Mouse (Mus musculus) CD4-positive, CD25-positive, alpha-beta regulatory T cell, adult 4 months (primary cell): Measurements from ENCODE around the gene Ell. TPM values are rescaled to one million over a fixed set of nuclear protein-coding genes. Genes with fewer than 3 reads are reported as not detected.
A peak's percentile ranks its signal among the peaks of the same experiment; 100 is the strongest.
"Not testable (repeated sequence)": the region's sequence is repeated elsewhere in the genome, so short reads cannot be mapped to it uniquely, and the experiment has no call there.

Experiments used
- ATAC-seq: one replicate; pipeline ENCODE4 v1.8.0; 2017
- polyA plus RNA-seq, 2 experiments: library from polyadenylated mRNA; unstranded; fragments of 100-300 nt; shearing (Covaris generic); gene quantifications; one replicate each; pipeline ENCODE4 v1.2.1; 2017

Ell gene
- polyA plus RNA-seq, 2 experiments from 2014 or later: 41.4 to 50.4 TPM

DNA sequence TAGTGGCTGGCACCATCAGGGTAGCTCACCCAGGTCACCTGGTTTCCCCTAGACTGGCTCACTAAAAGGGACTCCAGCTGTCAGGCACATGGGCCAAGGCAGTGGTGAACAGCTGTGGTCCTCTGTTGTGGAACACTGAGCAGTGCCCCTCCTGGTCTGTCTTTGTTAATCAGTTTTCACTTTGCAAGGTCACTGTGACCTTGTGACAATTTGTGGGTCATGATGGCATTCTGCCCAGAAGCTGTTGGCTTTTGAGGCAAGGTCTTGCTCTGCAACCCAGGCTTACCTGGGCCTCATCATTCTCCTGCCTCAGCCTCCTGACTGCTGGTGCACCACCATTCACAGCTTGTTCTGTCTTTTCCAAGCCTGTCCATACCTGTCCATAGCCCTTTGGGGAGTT lies 31.1 kb downstream of the Ell start:
- ATAC-seq: no peak

DNA sequence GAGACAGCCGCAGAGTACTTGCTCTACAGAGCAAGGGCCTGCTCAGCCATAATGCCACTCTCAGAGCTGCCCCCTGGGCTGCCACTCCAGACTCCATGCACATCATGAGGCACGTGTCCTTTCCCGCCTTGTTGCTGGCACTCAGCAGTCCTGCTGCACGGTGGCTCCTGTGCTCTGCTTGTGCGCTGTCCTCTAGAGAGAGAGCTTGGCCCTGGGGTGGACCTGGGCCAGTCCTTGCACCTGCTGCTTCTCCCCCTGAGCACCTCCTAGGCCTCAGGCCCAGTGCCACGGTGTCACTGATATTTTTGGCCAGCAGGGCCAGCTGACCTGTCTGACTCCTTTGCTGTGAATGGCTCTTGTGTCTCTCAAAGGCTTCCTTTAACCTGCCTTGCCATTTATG lies 31.7 kb downstream of the Ell start:
- ATAC-seq: no peak

DNA sequence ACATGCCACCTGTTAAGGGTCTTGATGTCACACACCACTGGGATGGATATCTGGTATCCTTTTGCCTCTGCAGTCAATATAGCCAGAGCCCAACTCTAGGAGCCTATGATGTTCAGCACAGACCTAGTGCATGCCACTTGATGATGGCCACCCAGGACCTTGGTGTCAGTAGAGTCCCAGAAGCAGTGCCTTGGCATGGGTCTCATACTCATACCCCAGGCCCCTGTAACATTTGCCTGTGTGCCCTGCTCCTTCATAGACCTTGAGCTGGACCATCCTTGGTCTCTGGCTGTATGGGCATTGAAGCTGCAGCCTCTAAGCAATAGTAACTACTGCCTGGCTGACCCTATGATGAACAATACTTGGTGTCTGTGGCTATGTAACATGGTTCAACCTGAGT lies 35.0 kb downstream of the Ell start:
- no peak for ATAC-seq

DNA sequence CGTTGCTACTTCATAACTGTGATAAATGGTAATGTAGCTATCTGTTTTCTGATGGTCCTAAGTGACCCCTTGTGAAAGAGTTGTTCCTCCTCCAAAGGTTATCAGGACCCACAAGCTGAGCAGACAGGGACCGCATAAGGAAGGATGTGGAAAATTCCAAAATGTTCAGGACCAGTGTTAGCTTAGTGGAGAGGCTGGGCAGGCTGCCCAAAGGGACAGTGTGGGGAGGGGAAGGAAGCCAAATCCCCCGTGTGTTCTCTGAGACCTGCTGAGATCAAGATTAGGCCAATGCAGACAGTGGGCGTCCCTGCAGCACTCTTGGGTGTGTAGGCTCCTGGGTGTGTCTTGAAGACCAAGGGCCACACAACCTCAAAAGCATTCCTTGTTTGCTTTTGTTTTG lies 35.7 kb downstream of the Ell start:
- ATAC-seq: no peak

DNA sequence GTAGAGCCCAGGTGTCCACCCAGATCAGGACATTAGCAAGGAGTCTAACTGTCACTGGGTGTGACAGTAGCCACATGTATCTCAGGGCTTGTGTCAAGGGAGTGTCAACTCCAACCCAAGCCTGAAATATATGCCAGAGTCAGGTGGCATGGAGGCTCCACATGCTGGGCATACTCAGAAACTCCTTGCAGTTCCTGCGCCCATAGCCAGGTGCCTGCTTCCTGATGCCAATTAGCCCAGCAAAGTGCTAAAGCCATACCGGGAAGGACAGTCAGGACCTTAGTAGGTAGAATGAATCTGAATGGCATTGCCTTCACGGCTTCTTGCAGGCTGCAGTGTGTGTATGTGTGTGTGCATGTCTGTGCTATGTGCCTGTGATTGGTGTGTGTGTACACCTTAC lies 38.0 kb downstream of the Ell start:
- ATAC-seq: no peak

DNA sequence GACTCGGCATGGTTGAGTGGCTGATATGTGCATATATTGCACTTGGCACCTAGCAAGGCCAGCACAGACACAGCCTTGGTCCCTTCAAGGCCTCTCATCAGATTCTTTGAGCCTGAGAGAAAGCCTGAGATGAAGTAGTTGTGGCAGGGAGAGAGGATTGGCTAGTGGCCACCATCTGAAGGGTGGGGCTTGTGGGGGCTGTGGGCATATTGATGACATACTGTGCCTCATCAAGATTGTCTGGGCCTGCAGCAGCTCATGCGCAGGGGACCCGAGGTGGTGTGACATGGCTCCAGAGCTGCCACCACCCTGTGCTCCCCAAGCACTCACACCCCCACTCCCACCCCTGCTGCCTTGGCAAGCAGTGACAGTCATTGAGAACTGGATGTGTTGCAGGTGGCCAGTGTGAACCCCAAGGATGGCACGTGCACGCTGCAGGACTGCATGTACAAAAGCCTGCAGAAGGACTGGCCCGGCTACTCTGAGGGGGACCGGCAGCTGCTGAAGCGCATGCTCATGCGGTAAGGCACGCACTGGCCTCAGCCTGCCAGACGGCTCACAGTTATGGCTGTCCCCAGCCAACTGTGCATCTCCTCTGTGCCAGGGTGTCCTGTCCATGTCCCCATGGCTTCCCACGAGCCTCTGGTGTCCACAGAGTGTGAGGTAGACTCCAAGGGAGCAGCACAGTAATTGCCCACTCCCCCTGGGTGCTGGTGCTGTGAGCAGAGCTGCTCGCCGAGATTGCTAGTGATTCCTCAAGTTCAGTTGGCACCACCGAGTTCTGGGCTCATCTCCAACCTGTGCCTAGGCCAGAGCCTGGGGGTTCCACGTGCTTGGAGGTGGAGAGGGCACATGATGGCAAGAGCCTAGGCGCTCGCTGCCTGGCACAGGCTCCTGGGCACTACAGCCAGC lies 44.5 kb downstream of the Ell start:
- ATAC-seq: no peak

DNA sequence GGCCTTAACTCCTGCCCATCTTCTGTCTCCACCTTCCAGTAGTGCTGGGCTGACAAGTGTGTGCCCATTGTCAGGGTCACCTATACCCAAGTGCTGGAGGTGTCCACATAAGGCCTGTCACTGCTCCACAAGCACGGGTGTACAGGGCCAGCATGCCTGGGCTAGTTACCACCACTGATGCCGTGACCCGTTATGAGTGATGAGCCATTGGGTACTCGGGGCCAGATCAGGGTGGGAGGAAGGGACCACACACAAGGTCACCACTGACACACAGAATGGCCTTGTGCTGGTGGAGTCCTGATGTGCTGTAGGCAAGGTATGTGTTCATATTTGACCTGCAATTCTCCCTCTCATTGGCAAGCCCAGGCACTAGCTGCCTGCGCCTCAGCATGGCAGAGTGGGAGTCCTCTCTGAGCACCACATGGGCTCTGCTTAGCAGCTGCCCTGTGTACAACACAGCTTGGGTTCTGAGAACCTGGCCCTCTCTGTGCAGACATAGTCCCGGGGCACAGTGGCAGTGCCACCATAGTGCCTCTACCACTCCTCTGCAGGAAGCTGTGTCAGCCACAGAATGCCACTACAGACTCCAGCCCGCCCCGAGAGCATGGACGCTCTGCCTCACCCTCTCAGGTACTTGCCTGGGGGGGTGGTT lies 45.5 kb downstream of the Ell start:
- no peak for ATAC-seq

DNA sequence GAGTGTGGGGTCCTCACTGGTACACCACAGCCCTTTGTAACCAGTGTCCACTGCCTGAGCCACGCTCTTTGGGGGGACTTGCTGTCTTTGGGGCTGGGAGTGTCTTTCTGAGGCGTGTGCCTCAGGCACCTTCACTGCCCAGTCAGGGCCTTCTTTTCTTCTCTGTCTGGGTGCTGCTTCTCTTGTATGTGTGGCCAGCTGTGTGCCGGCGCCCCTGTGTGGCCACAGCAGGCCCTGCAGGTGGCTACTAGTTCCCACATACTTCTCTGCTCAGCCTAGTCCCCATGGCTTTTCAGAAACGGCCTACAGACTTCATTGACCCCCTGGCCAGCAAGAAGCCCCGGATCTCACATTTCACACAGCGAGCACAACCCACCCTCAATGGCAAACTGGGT lies 46.0 kb downstream of the Ell start:
- ATAC-seq: no peak

DNA sequence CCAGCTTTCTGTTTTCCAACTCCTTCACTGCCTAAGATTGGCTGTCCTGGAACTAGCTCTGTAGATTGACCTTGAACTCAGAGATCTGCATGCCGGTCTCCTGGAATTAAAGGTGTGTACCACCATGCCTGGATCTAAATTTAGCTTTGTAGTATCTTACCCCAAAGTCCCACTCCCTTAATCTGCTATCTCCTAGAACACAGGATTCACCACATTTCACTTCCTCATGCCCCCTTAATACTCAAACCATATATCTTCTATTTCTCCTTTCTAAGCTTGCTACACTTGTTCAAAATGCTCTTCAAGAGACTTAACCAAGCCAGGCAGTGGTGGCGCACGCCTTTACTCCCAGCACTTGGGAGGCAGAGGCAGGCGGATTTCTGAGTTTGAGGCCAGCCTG lies 48.7 kb downstream of the Ell start:
- not testable (repeated sequence) for ATAC-seq

DNA sequence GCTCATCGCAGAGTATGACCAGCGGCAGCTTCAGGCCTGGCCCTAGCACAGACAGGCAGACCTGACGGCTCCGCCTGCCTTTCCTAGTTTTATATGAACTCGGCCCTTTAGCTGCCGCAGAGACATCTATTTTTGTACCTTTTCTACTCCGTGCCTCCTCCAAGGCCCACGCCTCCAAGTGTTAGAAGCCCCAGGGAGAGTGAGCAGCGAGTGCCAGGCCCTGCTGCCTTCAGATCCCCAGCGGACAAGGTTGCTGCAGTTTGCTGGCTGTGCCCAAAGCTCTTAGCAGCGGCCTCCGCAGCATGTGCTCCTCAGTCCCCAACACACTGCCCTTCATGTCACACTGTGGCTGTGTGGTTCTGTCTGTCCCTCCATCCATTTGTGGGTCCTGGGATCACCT lies 52.3 kb downstream of the Ell start:
- ATAC-seq: no peak

DNA sequence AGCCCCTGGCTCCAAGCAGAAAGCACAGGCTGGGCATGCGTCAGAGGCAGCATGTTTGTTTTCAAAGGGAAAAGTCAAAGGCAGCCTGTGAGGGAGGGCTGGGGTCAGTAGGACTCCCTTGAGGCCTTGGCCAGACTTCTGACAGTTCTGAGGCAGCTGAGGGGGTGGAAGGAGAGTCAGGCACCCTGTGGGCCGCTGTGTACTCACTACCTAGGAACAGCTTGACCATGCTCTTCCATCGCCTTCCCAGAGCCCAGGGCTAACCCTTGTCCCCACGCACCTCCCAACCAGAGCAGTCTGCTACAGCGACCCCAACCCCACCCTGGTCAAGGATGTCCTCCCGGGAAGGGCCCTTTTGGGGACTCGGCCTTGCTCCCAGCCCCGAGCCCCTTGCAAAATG lies 53.9 kb downstream of the Ell start:
- ATAC-seq: no peak

DNA sequence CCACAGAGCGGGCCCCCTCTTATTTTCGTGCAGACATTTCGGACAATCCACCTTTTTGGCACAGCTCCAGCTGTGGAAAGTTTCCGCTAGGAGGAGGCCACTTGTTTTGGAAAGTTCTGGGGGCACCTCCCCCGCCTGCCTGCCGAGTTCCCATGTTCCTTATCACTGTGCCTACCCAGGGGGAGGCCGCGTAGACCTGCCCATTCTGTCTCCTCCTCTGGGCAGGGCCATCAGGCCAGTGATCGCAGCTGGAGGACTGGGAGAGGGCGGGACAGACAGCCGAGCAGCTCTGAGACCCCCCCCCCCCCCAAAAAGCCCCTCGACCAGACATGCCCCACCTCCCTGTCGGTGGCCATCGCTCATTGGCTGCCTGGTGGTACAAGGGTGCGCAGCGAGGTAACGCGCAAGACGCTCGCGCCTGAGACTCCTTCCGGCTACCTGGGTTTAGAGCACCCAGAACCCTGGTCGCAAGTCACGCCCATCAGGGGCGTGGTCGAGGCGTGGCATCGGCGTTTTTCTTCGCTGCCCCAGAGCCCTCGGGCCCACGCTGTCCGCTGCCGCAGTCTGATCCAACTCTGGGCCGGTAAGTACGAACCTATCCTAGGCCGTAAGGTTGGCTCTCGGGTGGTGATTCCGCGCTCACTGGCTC lies 54.8 kb downstream of the Ell start, which contains the start of gene Isyna1:
Isyna1 (plus strand) TSS at position 413 of the 649 bp plus-strand sequence.
- ATAC-seq: peak; percentile 97

DNA sequence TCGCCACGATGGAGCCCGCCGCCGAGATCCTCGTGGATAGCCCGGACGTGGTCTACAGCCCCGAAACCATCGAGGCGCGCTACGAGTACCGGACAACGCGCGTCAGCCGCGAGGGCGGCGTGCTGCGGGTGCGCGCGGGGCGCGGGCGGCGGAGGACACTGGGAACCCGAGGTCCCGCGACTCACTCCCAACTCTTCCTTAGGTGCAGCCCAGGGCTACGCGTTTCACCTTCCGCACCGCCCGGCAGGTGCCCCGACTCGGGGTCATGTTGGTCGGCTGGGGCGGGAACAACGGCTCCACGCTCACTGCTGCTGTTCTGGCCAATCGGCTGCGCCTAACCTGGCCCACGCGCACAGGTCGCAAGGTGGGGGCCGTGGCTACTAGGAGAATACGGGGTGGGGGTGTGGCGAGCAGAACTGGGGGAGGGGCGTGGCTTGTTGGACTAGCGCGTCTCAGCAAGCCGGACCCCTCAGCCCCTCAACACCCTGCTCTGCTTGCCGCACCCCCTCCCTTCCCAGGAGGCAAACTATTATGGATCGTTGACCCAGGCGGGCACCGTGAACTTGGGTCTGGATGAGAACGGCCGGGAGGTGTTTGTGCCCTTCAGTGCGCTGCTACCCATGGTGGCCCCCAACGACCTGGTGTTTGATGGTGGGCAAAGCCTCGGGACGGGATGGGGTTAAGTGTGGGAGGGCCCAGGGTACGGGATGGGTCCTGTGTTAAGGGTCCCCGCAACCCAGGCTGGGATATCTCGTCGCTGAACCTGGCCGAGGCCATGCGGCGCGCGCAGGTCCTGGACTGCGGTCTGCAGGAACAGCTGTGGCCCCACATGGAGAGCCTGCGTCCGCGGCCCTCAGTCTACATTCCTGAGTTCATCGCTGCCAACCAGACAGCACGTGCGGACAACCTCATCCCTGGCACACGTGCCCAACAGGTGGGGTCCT lies 55.6 kb downstream of the Ell start:
- ATAC-seq: peak; percentile 45

DNA sequence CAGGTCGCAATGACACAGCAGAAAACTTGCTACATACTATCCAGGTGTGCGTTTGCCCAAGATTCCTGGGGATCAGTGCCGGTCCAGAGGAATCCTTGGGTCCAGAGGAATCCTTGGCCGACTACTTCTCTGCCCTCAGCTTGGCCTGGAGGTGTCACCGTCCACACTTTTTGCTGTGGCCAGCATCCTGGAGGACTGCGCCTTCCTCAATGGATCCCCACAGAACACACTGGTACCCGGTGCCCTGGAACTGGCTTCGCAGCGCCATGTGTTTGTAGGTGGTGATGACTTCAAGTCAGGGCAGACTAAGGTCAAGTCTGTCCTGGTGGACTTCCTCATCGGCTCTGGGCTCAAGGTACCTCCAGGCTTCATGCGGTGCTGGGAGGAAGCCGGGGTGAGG lies 56.6 kb downstream of the Ell start:
- no peak for ATAC-seq

DNA sequence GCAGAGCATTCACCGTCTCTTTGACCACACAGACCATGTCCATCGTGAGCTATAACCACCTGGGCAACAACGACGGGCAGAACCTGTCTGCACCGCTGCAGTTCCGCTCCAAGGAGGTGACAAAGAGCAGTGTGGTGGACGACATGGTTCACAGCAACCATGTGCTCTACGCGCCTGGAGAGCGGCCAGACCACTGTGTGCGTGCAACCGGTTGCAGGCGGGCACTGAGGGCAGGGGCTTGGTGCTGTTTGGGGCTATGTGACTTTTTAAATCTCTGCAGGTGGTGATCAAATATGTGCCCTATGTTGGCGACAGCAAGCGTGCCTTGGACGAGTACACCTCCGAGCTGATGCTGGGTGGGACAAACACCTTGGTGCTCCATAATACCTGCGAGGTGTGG lies 57.0 kb downstream of the Ell start:
- ATAC-seq: no peak

DNA sequence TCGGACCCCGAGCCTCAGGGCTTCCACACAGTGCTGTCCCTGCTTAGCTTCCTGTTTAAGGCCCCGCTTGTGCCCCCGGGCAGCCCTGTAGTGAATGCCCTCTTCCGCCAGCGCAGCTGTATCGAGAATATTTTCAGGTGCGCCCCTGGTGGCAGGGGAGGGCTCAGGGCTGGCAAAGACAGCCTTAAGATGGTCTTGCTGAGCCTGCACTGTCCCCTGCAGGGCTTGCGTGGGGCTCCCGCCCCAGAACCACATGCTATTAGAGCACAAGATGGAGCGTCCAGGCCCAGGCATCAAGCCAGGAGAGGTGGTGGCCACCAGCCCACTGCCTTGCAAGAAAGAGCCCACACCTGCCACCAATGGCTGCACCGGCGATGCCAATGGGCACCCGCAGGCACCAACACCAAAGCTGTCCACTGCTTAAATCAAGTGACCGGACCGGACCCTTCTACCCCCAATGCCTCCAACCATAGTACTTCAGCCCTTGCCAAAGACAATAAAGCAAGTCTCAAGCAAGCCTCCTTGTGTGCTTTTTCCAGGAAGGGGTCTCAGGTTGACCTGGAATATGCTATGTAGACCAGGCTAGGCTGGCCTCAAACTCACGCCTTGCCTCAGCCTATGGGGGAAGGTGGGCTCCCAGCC lies 57.6 kb downstream of the Ell start:
- ATAC-seq: no peak

DNA sequence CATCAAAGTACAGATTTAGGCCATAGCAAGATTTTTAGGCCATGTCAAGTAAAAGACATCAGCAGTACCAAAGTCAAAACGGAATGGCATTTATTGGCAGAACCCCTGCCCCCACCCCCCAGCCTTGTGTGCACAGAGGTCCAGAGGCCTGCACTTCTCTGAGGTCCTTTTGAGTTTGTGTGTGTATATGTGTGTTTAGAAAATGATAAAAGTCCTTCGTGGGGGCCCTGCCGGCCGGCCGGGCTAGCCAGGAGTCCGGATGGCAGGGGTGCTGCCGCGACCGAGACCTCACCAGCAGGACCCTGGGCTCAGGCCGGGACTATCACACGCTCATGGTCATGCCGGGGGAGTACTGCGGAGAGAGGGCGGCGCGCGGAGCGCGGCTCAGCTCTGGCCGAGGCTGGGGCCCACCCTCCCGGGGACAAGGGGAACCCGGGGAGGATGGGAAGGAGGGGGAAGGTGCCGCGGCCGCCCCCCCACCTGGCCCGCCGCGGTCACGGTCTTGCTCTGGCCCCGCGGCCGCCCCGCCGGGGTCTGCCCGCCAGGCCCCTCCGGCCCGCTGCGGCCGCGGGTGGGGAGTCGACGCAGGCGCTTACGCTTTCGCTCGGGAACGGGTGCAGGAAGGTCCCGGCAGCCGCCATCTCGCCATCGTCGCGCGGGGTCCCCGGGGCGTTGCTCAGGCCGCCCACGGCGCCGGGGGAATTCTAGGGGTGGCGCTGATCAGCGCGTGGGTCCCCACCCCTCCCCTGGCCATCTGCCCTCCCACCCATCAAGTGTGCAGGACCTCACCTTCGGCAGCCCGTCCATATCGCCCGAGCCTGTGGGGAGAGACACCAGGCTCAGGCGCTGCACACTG lies 58.4 kb downstream of the Ell start:
- no peak for ATAC-seq

DNA sequence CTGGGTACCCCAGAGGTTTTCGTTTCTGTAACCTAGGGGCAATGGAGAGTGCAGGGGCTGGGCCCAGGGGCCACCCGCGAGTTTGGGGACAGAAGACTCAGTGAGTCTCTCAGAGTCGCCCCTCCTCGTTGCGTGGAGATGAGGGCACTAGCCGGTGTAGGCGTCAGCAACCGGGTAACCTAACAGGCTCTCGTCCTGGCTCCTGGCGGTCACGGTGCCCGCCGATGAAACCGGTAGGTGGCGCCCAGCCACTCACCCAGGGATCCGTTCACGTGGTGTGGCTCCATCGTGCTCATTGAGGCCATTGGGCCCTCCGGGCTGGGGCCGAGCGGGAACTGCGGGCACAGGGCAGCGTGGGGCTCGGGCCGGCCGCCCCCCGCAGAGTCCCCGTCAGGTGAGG lies 59.0 kb downstream of the Ell start:
- no peak for ATAC-seq

DNA sequence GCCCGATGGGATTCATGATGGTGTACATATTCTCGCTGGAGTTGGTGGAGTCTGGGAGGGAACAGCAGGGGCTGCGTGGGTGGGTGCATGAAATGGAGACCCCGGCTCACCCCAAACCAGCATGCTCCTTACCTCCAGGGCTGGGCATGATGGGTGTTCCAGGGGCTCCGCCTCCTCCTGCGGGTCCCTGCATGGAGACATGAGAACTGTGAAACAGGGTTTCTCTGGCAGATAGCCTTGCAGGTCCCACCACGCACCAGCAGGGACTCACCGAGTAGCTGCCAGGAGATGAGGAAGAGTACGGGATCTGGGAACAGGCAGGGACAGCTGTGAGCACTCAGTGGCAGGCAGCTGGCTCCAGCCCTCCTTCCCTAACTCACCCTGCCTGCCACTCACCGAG lies 59.5 kb downstream of the Ell start:
- no peak for ATAC-seq

DNA sequence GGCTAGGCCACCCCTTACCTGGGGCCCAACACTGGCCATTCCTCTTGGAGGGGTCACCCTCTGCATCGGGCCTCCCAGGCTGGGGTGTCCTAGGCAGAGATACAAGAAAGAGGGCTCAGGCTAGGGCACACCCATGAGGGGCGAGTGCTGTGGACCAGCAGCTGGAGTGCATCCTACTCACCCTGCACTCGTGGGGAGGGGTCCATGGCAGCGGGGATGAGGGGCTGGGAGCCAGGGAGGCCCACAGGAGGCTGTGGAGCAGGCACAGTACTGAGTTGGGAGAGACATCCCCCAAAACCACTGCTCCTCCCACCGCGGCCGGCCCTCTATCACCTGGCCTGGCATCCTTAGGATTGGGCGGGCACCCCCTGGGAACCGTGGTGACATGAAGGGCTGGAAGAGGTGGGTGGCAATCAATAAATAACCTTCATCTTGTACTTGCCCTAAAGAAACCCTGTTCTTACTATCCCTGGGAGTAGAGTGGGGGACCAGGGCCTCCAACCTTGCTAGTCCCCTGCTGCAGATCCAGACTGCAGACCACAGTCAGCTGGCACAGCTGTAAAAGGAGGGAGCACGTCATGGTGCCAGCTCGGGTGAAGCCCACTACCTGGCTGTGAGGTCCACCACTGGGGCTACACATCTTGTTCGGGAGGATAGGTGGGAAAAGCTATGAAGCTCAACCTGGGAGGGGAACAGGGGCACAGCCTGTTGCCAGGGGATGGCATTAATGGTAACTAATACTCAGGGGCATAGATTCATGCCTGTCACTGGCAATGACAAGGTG lies 60.4 kb downstream of the Ell start:
- no peak for ATAC-seq
